Mouse (Mus musculus) hindbrain, embryonic 14.5 days (tissue): Measurements from ENCODE around the gene Cfap100. TPM values are rescaled to one million over a fixed set of nuclear protein-coding genes. Genes with fewer than 3 reads are reported as not detected.
A peak's percentile ranks its signal among the peaks of the same experiment; 100 is the strongest.

ENCODE experiments used
- ATAC-seq: fragments of 200-750 bp; cut with Nextera tagmentation; 2 replicates; pipeline ENCODE4 v1.8.0; 2017; ENCODE audit warnings: moderate number of reproducible peaks, mild to moderate bottlenecking, moderate TSS enrichment, moderate library complexity; ENCODE audit not compliant: low FRiP score
- DNase-seq: peaks from one replicate; pipeline ENCODE4 v3.0.0-alpha.2; 2015; ENCODE audit warnings: low spot score
- H3K27ac ChIP-seq: fragments of 300-500 bp; sonication (generic); 2 replicates; pipeline ENCODE4 v1.5.1; 2014; ENCODE audit warnings: mild to moderate bottlenecking, moderate library complexity
- H3K27me3 ChIP-seq: fragments of 300-500 bp; sonication (generic); 2 replicates; pipeline ENCODE4 v1.6.1; 2014; ENCODE audit warnings: mild to moderate bottlenecking, low read length, mixed read lengths; ENCODE audit not compliant: control insufficient read depth, insufficient read depth
- H3K36me3 ChIP-seq: fragments of 300-500 bp; sonication (generic); replicated peaks from 2 replicates; pipeline ENCODE4 v1.6.1; 2014; ENCODE audit not compliant: control insufficient read depth, insufficient read depth
- H3K4me1 ChIP-seq: fragments of 300-500 bp; sonication (generic); replicated peaks from 2 replicates; pipeline ENCODE4 v1.6.1; 2014; ENCODE audit warnings: antibody characterized with exemption, low read length, mixed read lengths; ENCODE audit not compliant: control insufficient read depth, insufficient read depth
- H3K4me2 ChIP-seq: fragments of 300-500 bp; sonication (generic); replicated peaks from 2 replicates; pipeline ENCODE4 v1.6.1; 2014; ENCODE audit warnings: mild to moderate bottlenecking, moderate library complexity
- H3K4me3 ChIP-seq: fragments of 300-500 bp; sonication (generic); replicated peaks from 2 replicates; pipeline ENCODE4 v1.5.1; 2014; ENCODE audit warnings: mild to moderate bottlenecking, low read length
- H3K9ac ChIP-seq: fragments of 300-500 bp; sonication (generic); 2 replicates; pipeline ENCODE4 v1.6.1; 2014
- H3K9me3 ChIP-seq: fragments of 300-500 bp; sonication (generic); 2 replicates; pipeline ENCODE4 v1.6.1; 2016; ENCODE audit warnings: low read length; ENCODE audit not compliant: control insufficient read depth
- WGBS: fragments of 180-500 bp; shearing (Covaris S2); extraction: QIAGEN DNeasy Blood & Tissue Kit; methylation state at CpG from one replicate; pipeline ENCODE4 v1.1.7; 2014; 5-methylcytosine and 5-hydroxymethylcytosine counted together
- polyA plus RNA-seq: library from polyadenylated mRNA; unstranded; fragments of >200 nt; fragmentation: Nextera tagmentation; extraction: Ambion mirVana; gene quantifications from 2 replicates; pipeline ENCODE4 v1.2.1, GENCODE M21; 2014

Cfap100 gene
- polyA plus RNA-seq, 1 experiment from 2014 or later = 5.6 TPM

DNA sequence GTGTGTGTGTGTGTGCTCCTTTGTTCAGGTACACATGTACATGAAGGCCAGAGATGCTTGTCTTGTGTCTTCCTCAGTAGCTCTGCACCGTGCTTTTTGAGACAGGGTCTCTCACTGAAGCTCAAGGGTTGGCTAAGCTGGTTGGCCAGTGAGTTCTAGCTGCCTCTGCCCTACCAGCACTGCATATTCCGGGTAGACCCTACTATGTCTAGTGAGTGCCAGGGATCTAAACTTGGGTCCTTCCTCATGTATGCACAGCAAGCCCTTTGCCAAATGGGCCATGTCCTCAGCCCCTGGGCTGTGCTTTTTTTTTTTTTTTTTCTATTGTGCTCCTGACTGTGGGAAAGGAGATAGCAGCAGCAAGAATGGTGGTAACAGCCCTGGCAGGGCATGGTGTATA lies 41.7 kb upstream of the Cfap100 start:
- no peak for ATAC-seq
- H3K36me3 ChIP-seq = no peaks in the 10 kb centered on the region
- no peak overlapping the region for H3K4me2 ChIP-seq
- no peak overlapping the region for H3K9ac ChIP-seq
- H3K9me3 ChIP-seq = no peaks in the 10 kb centered on the region
- H3K27me3 ChIP-seq = no peaks in the 10 kb centered on the region
- no peak overlapping the region for H3K27ac ChIP-seq
- 93% methylated on average over 2 of the region's 2 CpGs for WGBS
- DNase-seq = no peak
- H3K4me1 ChIP-seq = no peaks in the 10 kb centered on the region
- H3K4me3 ChIP-seq = no peak overlapping the region

GRCm38 (mm10) chr6:90469041-90469440 lies 40.4 kb upstream of the Cfap100 start:
- Histone ChIP-seq H3K4me2 (no peak overlapping the region), H3K9ac (no peak overlapping the region), H3K36me3 (no peaks in the 10 kb centered on the region), H3K27me3 (no peaks in the 10 kb centered on the region), H3K27ac (no peak overlapping the region), H3K4me1 (no peaks in the 10 kb centered on the region), H3K4me3 (no peak overlapping the region), H3K9me3 (no peaks in the 10 kb centered on the region)
- 92% methylated on average over 6 of the region's 6 CpGs for WGBS
- DNase-seq = no peak
- no peak for ATAC-seq

DNA sequence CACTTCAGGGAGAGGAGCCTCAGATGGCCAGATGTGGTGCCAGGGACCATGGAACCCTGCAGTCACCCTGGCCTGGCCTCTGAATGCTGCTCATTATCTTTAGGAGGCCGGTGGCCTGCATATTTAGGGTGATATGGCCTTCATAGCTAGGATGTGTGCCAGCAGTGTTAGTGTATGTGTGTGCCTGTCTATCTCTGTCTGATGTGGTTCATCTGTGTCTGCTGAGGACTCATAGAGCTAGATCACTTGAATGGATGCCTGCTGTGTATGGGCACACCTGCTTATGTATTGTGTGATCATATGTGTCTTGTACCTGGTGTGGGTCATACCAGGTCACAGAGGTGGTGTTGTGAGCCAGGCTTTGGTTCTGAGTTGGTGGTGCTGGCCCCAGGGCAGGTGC lies 39.6 kb upstream of the Cfap100 start:
- no peak for DNase-seq
- 86% methylated on average over 1 of the region's 1 CpGs for WGBS
- no peak for ATAC-seq
- no peak overlapping the region for H3K27ac ChIP-seq
- peaks cover 4% of the 10 kb centered on the region; the same call in 1 of the 2 replicates for H3K27me3 ChIP-seq
- H3K4me1 ChIP-seq = peaks cover 8% of the 10 kb centered on the region; the same call in 1 of the 2 replicates
- no peak overlapping the region for H3K9ac ChIP-seq
- no peaks in the 10 kb centered on the region for H3K9me3 ChIP-seq
- H3K36me3 ChIP-seq = no peaks in the 10 kb centered on the region
- H3K4me3 ChIP-seq = no peak overlapping the region
- no peak overlapping the region for H3K4me2 ChIP-seq

GRCm38 (mm10) chr6:90466847-90467410 lies 38.3 kb upstream of the Cfap100 start:
- Histone ChIP-seq H3K27me3 (peaks cover 12% of the 10 kb centered on the region), H3K27ac (no peak overlapping the region), H3K9ac (no peak overlapping the region), H3K4me3 (no peak overlapping the region), H3K9me3 (no peaks in the 10 kb centered on the region), H3K4me1 (peaks cover 15% of the 10 kb centered on the region; the same call in 1 of the 2 replicates), H3K36me3 (no peaks in the 10 kb centered on the region), H3K4me2 (no peak overlapping the region)
- 94% methylated on average over 12 of the region's 12 CpGs for WGBS
- DNase-seq = no peak
- ATAC-seq = no peak

DNA sequence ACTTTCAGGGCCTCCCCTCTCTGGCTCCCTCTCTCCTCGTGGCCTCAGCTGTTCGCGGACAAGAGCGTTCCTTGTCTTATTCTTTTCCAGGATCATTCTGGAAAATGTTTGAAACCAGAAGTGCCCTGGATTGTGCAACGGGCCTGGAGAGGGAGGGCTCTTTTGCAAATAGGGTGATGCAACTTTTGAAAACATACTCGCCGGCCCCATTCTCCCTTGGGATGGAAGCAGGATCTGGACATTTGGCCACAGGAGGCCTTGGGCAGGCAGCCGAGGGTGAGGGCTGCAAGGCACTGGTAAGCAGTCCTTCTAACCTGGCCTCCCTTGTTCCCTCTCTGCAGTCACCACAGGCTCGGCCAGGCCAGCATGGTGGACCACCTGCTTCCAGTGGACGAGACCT lies 37.5 kb upstream of the Cfap100 start:
- peaks cover 20% of the 10 kb centered on the region for H3K27me3 ChIP-seq
- H3K36me3 ChIP-seq = no peaks in the 10 kb centered on the region
- no peak overlapping the region for H3K27ac ChIP-seq
- no peak overlapping the region for H3K9ac ChIP-seq
- 81% methylated on average over 10 of the region's 10 CpGs for WGBS
- DNase-seq = no peak
- ATAC-seq = no peak
- no peaks in the 10 kb centered on the region for H3K9me3 ChIP-seq
- H3K4me2 ChIP-seq = no peak overlapping the region
- H3K4me3 ChIP-seq = no peak overlapping the region
- peaks cover 15% of the 10 kb centered on the region; the same call in 1 of the 2 replicates for H3K4me1 ChIP-seq

DNA sequence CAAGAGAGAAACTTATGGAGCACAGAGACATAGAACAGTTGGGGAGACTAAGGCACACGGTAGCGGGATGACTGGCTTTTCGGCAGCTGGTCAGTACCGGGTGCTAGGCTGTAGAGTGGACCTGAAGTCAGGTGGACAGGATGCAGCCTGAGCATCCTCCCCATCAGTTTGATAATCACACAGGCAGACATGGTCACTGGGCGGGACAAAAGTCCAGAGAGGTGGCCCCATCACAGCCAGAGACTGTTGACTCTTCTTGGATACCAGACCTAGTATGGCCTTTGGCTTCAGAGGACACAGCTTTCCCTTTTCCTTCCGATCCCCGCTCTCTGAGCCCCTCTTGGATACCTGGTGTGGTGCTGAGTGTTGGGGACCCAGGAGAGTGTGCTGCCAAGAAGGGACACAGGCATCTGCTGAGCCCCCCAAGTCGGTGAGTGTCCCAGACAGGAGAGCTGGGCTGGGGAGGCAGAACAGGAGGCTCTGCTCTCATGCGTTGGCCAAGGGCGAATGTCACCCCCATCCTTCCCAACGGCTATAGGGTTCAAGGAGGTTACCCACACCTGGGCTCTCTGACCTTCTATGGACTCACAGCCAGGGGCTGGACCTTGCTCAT lies 36.5 kb upstream of the Cfap100 start:
- ATAC-seq (no peak), DNase-seq (no peak)
- no peaks in the 10 kb centered on the region for H3K9me3 ChIP-seq
- H3K4me1 ChIP-seq = peaks cover 15% of the 10 kb centered on the region; the same call in 1 of the 2 replicates
- no peak overlapping the region for H3K27ac ChIP-seq
- H3K36me3 ChIP-seq = no peaks in the 10 kb centered on the region
- no peak overlapping the region for H3K4me3 ChIP-seq
- H3K4me2 ChIP-seq = peak overlapping the region; percentile 15; the same call in 1 of the 2 replicates
- H3K9ac ChIP-seq = no peak overlapping the region
- H3K27me3 ChIP-seq = peaks cover 24% of the 10 kb centered on the region
- 93% methylated on average over 11 of the region's 11 CpGs for WGBS

GRCm38 (mm10) chr6:90463890-90464421 lies 35.4 kb upstream of the Cfap100 start:
- H3K27ac ChIP-seq = no peak overlapping the region
- no peaks in the 10 kb centered on the region for H3K36me3 ChIP-seq
- peaks cover 24% of the 10 kb centered on the region for H3K27me3 ChIP-seq
- no peak for DNase-seq
- peak overlapping the region; percentile 64 for H3K9ac ChIP-seq
- H3K4me3 ChIP-seq = peak overlapping the region; percentile 62
- H3K4me1 ChIP-seq = peaks cover 15% of the 10 kb centered on the region; the same call in 1 of the 2 replicates
- WGBS = 39% methylated on average over 7 of the region's 7 CpGs
- H3K9me3 ChIP-seq = no peaks in the 10 kb centered on the region
- H3K4me2 ChIP-seq = peak overlapping the region; percentile 100
- ATAC-seq = no peak

GRCm38 (mm10) chr6:90463228-90463862 lies 34.7 kb upstream of the Cfap100 start:
- Histone ChIP-seq H3K9me3 (no peaks in the 10 kb centered on the region), H3K36me3 (no peaks in the 10 kb centered on the region), H3K27ac (peak overlapping the region; percentile 53), H3K4me2 (peak overlapping the region; percentile 100), H3K4me1 (peaks cover 15% of the 10 kb centered on the region; the same call in 1 of the 2 replicates), H3K9ac (peak overlapping the region; percentile 64), H3K27me3 (peaks cover 24% of the 10 kb centered on the region), H3K4me3 (peak overlapping the region; percentile 62)
- DNase-seq = peak; percentile 53
- ATAC-seq = peak; percentile 81
- 2% methylated on average over 31 of the region's 31 CpGs for WGBS

- ATAC-seq (peak; percentile 35), DNase-seq (no peak)
- WGBS = under 1% methylated on average over 37 of the region's 38 CpGs
- Histone ChIP-seq H3K9me3 (no peaks in the 10 kb centered on the region), H3K4me2 (peak overlapping the region; percentile 100), H3K9ac (peak overlapping the region; percentile 64), H3K36me3 (no peaks in the 10 kb centered on the region), H3K27me3 (peaks cover 24% of the 10 kb centered on the region), H3K4me1 (peaks cover 15% of the 10 kb centered on the region; the same call in 1 of the 2 replicates), H3K27ac (peak overlapping the region; percentile 53), H3K4me3 (peak overlapping the region; percentile 62)
Observed at GRCm38 (mm10) chr6:90462841-90463227, 34.2 kb upstream of the Cfap100 start.
